Mouse (Mus musculus): Measurements from ENCODE around the gene Olfr169. TPM values are rescaled to one million over a fixed set of nuclear protein-coding genes. Genes with fewer than 3 reads are reported as not detected.

Olfr169 gene
- polyA plus RNA-seq (2012; rRNA removed) = not detected in 2 replicates

GRCm38 (mm10) chr16:19571709-19572108 lies at the start of gene Olfr169:
Gene Olfr169, minus strand, starts transcription at chr16:19571809.

GRCm38 (mm10) chr16:19611782-19612181 lies 40.2 kb upstream of the Olfr169 start, which contains the start of gene Olfr170:
Gene Olfr170, minus strand, starts transcription at chr16:19611882.

GRCm38 (mm10) chr16:19535455-19535854 lies 36.2 kb downstream of the Olfr169 start, which contains the start of gene Olfr168:
Gene Olfr168, minus strand, starts transcription at chr16:19535555.

GRCm38 (mm10) chr16:19522166-19522565 lies 49.4 kb downstream of the Olfr169 start, which contains the start of gene Olfr167:
Gene Olfr167, minus strand, starts transcription at chr16:19522266.

Other genes starting within 250 kb of the Olfr169 start
- not detected in 2 replicates for gene Olfr165, start 148.7 kb downstream of the Olfr169 start, polyA plus RNA-seq (2012; rRNA removed)
- gene Olfr166, start 88.1 kb downstream of the Olfr169 start, polyA plus RNA-seq (2012; rRNA removed) = not detected in 2 replicates
- gene Olfr167, start 49.5 kb downstream of the Olfr169 start, polyA plus RNA-seq (2012; rRNA removed) = not detected in 2 replicates
- not detected in 2 replicates for gene Olfr168, start 36.3 kb downstream of the Olfr169 start, polyA plus RNA-seq (2012; rRNA removed)
- gene Olfr170, start 40.1 kb upstream of the Olfr169 start, polyA plus RNA-seq (2012; rRNA removed) = not detected in 2 replicates
- not detected in 2 replicates for gene Olfr171, start 58.1 kb upstream of the Olfr169 start, polyA plus RNA-seq (2012; rRNA removed)
- not detected in 2 replicates for gene Lamp3, start 134.6 kb upstream of the Olfr169 start, polyA plus RNA-seq (2012; rRNA removed)
- gene B3gnt5, start 188.4 kb upstream of the Olfr169 start, polyA plus RNA-seq (2012; rRNA removed) = 0.05 TPM in 1 of 2 replicates, not detected in the other

All from stomach, adult 2 months (tissue).